Mouse (Mus musculus) lung, postnatal 0 days (tissue): ENCODE results near the gene Nkap. TPM values are rescaled to one million over a fixed set of nuclear protein-coding genes. Genes with fewer than 3 reads are reported as not detected.
"Not testable (repeated sequence)": the region's sequence is repeated elsewhere in the genome, so short reads cannot be mapped to it uniquely, and the experiment has no call there.

Experiments
- ATAC-seq: fragments of 200-750 bp; cut with Nextera tagmentation; 2 replicates; pipeline ENCODE4 v1.8.0; 2017; ENCODE audit warnings: moderate library complexity
- DNase-seq: peaks from one replicate; pipeline ENCODE4 v3.0.0-alpha.2; 2016; ENCODE audit warnings: low spot score
- H3K27ac ChIP-seq: fragments of 300-500 bp; sonication (generic); 2 replicates; pipeline ENCODE4 v1.5.1; 2014; ENCODE audit warnings: antibody characterized with exemption, mild to moderate bottlenecking, low read length, mixed read lengths
- H3K27me3 ChIP-seq: fragments of 300-500 bp; sonication (generic); replicated peaks from 2 replicates; pipeline ENCODE4 v1.6.1; 2014; ENCODE audit warnings: low read length, mixed read lengths; ENCODE audit not compliant: insufficient read depth
- H3K36me3 ChIP-seq: fragments of 300-500 bp; sonication (generic); 2 replicates; pipeline ENCODE4 v1.6.1; 2014; ENCODE audit warnings: low read length, mixed read lengths; ENCODE audit not compliant: insufficient read depth
- H3K4me1 ChIP-seq: fragments of 300-500 bp; sonication (generic); 2 replicates; pipeline ENCODE4 v1.6.1; 2014; ENCODE audit warnings: antibody characterized with exemption, low read depth, low read length, mixed read lengths; ENCODE audit not compliant: insufficient read depth
- H3K4me2 ChIP-seq: fragments of 300-500 bp; sonication (generic); replicated peaks from 2 replicates; pipeline ENCODE4 v1.6.1; 2014; ENCODE audit warnings: low read depth, mild to moderate bottlenecking, low read length, moderate library complexity, mixed read lengths
- H3K4me3 ChIP-seq: fragments of 300-500 bp; sonication (generic); 2 replicates; pipeline ENCODE4 v1.5.1; 2014; ENCODE audit warnings: low read depth, low read length
- H3K9ac ChIP-seq: fragments of 300-500 bp; sonication (generic); replicated peaks from 2 replicates; pipeline ENCODE4 v1.6.1; 2014; ENCODE audit warnings: low read depth, mild to moderate bottlenecking
- H3K9me3 ChIP-seq: fragments of 300-500 bp; sonication (generic); 2 replicates; pipeline ENCODE4 v1.6.1; 2016; ENCODE audit warnings: low read length, mixed read lengths
- CTCF ChIP-seq: IDR thresholded peaks from 2 replicates; pipeline ENCODE4 v1.5.1; 2016; ENCODE audit warnings: antibody characterized with exemption, mild to moderate bottlenecking
- EP300 ChIP-seq: IDR thresholded peaks from 2 replicates; pipeline ENCODE4 v1.6.1; 2016; ENCODE audit warnings: antibody characterized with exemption, mild to moderate bottlenecking, control low read depth
- WGBS: fragments of 180-500 bp; shearing (Covaris S2); extraction: QIAGEN DNeasy Blood & Tissue Kit; methylation state at CpG from one replicate; pipeline ENCODE4 v1.1.7; 2014; 5-methylcytosine and 5-hydroxymethylcytosine counted together
- polyA plus RNA-seq: library from polyadenylated mRNA; unstranded; fragments of >200 nt; fragmentation: Nextera tagmentation; extraction: Ambion mirVana; gene quantifications from 2 replicates; pipeline ENCODE4 v1.2.1, GENCODE M21; 2015

Nkap gene
- 11.3 TPM in 2 replicates for polyA plus RNA-seq

DNA sequence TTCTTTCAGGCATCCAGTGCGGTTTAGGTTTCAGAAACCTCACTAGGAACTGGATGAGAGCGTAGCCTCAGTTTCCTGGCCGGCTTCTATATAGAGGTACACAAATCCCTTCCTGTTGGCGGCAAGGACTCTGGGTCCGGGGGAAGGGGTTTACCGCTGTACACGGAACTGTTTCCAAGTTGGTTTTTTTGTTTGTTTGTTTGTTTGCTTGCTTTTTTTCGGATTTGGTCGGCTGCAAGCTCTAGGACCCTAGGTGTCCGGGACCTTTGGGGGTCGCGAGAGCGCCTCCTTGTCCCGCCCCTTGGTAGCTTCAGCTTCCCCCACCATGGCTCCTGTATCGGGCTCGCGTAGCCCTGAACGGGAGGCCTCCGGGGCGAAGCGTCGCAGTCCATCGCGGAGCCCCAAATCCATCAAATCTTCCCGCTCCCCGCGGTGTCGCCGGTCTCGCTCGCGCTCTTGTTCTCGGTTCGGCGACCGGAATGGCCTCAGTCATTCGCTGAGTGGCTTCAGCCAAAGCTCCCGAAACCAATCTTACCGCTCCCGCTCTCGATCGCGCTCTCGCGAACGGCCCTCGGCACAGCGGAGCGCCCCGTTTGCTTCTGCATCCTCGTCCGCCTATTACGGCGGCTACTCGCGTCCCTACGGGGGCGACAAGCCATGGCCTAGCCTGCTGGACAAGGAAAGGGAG is at the start of gene Nkap:
Gene Nkap, plus strand, starts transcription at position 125 of the 688 bp plus-strand sequence.
- peak within 1 kb of the TSS; percentile 78 for H3K9ac ChIP-seq
- no peaks in the 10 kb centered on the region for H3K9me3 ChIP-seq
- WGBS, result 9% methylated on average over 29 of the region's 58 CpGs
- DNase-seq, result peak; percentile 78
- H3K27ac ChIP-seq, result peak within 1 kb of the TSS; percentile 77
- no peak for TF ChIP-seq EP300
- no peak for TF ChIP-seq CTCF
- H3K4me2 ChIP-seq, result peak within 1 kb of the TSS; percentile 52
- no peaks in the 10 kb centered on the region for H3K4me1 ChIP-seq
- peak; percentile 86 for ATAC-seq
- H3K27me3 ChIP-seq, result no peaks in the 10 kb centered on the region
- peak within 1 kb of the TSS; percentile 63 for H3K4me3 ChIP-seq
- H3K36me3 ChIP-seq, result no peaks in the 10 kb centered on the region

DNA sequence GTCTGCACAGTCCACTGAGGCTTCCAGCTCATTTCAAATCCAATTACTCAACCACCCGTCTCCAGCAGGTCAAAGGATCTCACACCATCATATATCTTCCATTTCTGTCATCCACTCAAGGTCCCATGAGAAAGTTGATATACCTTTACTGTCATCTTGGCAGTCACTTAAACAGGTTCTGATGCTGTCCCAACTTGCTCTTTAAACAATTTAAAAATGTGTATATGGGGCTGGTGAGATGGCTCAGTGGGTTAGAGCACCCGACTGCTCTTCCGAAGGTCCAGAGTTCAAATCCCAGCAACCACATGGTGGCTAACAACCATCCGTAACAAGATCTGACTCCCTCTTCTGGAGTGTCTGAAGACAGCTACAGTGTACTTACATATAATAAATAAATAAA is 46.2 kb upstream of the Nkap start:
- H3K27ac ChIP-seq, H3K4me1 ChIP-seq, H3K27me3 ChIP-seq, H3K9ac ChIP-seq, H3K9me3 ChIP-seq, ATAC-seq, DNase-seq, H3K4me3 ChIP-seq, H3K36me3 ChIP-seq, H3K4me2 ChIP-seq: not testable (repeated sequence)
- WGBS, result 71% methylated on average over 3 of the region's 4 CpGs

DNA sequence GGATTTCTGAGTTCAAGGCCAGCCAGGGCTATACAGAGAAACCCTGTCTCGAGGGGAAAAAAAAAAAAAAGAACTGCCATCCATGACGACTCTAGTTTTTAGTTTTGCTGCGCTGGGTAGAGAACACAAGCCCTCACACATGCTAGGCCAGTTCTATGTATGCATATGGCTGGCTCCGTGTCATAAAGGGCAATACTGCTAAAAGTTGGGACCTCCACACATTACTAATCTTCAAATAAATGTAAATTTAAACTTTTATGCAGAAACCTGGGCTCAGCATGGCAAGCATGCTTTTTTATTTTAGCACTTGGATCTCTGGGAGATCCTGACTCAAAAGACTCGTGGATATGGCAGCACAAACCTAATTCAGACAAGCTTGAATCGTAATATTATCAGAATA is 45.4 kb upstream of the Nkap start:
- Histone ChIP-seq H3K4me3 (no peak overlapping the region), H3K4me2 (no peak overlapping the region), H3K36me3 (no peaks in the 10 kb centered on the region), H3K27ac (no peak overlapping the region), H3K27me3 (no peaks in the 10 kb centered on the region), H3K4me1 (no peaks in the 10 kb centered on the region), H3K9ac (no peak overlapping the region), H3K9me3 (no peaks in the 10 kb centered on the region)
- no peak for DNase-seq
- 59% methylated on average over 6 of the region's 6 CpGs for WGBS
- TF ChIP-seq CTCF (no peak), EP300 (no peak)
- ATAC-seq, result no peak

DNA sequence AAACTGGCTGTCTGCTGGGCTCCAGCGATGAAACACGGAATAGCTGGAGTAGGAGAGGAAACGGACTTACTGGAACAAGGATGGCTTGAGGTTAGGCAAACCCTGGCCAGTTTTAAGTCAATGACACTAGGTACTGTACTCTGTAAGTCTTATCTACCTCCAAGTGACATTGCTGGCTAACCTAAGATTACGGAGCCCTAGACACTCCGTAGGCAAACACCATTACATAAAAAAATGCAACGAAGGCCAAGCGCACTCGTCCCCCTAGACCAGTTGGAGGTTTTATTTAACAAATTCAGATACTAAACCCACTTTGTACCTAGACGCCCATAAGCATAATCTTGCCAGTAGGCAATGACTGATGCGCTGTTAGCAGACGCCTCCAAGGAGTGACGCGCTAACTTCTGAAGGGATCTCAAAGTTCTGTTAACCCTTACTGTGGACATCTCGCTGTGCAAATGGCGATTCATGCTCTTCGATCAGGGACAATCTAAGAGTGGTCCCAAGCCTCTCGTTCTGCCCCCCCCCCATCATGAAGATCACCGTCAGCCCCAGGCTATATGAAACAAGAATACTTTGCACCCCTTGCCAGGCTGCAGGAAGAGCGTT is 42.2 kb upstream of the Nkap start:
- Histone ChIP-seq H3K36me3 (no peaks in the 10 kb centered on the region), H3K4me3 (peak overlapping the region; percentile 51), H3K9ac (peak overlapping the region; percentile 41), H3K4me2 (peak overlapping the region; percentile 58), H3K9me3 (no peaks in the 10 kb centered on the region), H3K27me3 (no peaks in the 10 kb centered on the region), H3K4me1 (no peaks in the 10 kb centered on the region), H3K27ac (peak overlapping the region; percentile 72)
- 10% methylated on average over 19 of the region's 19 CpGs for WGBS
- ATAC-seq (peak; percentile 27), DNase-seq (peak; percentile 34)
- no peak for TF ChIP-seq CTCF
- no peak for TF ChIP-seq EP300

DNA sequence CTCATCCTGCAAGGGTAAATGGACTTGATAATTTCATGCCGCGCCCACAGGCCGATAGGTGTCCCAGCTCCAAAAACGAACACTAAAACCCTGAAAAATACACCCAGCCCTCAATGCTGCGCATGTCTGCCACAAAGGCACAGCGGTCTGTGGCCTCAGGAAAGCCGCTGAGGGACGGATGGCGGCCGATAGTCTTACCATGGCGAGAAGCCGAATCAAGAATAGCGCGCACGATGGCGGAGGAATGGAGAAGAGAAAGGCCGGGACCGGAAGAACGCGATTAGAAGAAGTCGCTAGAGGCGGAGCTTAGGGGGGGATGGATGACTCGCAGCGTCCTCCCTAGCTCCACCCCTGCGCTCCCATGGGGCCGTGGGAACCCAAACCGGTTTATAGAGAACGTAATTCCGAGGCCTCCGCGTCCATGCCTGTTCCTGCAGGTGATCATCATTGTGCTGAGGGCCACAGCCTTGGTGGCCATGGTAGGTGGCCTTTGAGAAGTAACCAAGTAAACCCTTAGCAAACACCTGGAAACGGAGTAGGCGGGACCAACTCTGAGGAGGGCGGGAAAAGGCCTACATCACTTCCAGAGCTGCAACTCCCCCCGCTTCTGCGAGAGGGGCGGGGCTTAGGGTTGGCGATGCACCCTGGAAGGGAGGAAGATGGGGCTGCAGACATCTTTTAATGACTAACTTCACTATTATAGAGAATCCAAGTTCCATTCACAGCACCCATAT is 41.5 kb upstream of the Nkap start, which contains the start of gene Rpl39:
Gene Rpl39, minus strand, starts transcription at position 476 of the 734 bp plus-strand sequence.
- Histone ChIP-seq H3K27ac (peak within 1 kb of the TSS; percentile 72), H3K9ac (peak within 1 kb of the TSS; percentile 41), H3K9me3 (no peaks in the 10 kb centered on the region), H3K36me3 (no peaks in the 10 kb centered on the region), H3K27me3 (no peaks in the 10 kb centered on the region), H3K4me3 (peak within 1 kb of the TSS; percentile 51), H3K4me2 (peak within 1 kb of the TSS; percentile 58), H3K4me1 (no peaks in the 10 kb centered on the region)
- WGBS, result 9% methylated on average over 38 of the region's 38 CpGs
- ATAC-seq (peak; percentile 97), DNase-seq (peak; percentile 93)
- TF ChIP-seq EP300, result no peak
- TF ChIP-seq CTCF, result peak; percentile 40

DNA sequence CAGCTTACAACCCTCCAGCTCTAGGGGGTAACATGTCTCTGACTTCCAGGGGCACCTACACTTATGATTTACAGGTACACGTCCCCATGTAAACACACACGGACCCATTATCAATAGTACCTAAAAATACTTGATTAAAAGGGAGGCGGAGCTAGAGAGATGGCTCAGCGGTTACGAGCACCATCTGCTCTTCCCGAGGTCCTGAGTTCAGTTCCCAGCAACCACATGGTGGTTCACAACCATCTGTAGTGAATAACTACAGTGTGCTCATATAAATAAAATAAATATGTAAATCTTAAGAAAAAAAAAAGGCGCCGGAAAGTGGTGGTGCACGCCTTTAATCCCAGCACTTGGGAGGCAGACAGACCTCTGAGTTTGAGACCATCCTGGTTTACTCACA is 40.9 kb upstream of the Nkap start:
- H3K36me3 ChIP-seq, result no peaks in the 10 kb centered on the region
- no peak overlapping the region for H3K9ac ChIP-seq
- H3K27me3 ChIP-seq, result no peaks in the 10 kb centered on the region
- TF ChIP-seq CTCF (no peak), EP300 (no peak)
- WGBS, result 20% methylated on average over 9 of the region's 9 CpGs
- peak; percentile 7; the same call in 1 of the 2 replicates for ATAC-seq
- H3K4me3 ChIP-seq, result peak overlapping the region; percentile 51
- H3K4me2 ChIP-seq, result peak overlapping the region; percentile 43
- no peaks in the 10 kb centered on the region for H3K9me3 ChIP-seq
- no peak for DNase-seq
- peak overlapping the region; percentile 71 for H3K27ac ChIP-seq
- no peaks in the 10 kb centered on the region for H3K4me1 ChIP-seq
